In the genomic region with DNA sequence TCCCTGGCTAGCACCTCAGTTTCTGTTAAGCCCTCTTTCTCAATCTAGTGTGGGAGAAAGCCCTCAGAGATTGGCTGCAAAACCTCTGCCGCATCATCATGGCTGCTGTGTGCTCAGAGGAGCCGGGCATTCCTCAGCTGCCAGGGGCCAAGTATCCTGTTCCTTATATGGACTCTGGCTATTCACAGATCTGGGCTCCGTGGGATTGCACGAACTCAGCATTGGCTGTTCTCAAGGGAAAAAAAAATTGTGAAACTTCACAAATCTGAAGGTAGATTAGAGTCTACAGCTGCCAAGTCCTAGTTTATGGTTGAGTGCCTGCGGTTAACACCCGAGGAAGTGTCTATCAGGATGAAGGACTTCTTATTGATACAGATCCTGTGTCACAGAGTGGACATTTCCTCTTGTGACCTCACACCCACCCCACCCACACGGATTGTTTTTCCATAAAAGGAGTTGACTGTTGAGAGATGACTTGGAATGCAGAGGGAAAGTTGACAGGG, we compare ENCODE assay signal across 8 mouse cellular contexts. TPM values are rescaled to one million over a fixed set of nuclear protein-coding genes. Genes with fewer than 3 reads are reported as not detected.
DNase-seq lines count a peak whose midpoint lies in the region; ATAC-seq and TF ChIP-seq lines count a peak whose summit lies in the region.

No protein-coding gene starts in this region.

- no peak overlapping the region for H3K4me2 ChIP-seq in midbrain, postnatal 0 days (ENCODE audit: low read depth, low read length, poor library complexity, severe bottlenecking)

- no peaks in the 10 kb centered on the region for H3K36me3 ChIP-seq in midbrain, postnatal 0 days (ENCODE audit: insufficient read depth, low read length)

- H3K4me3 ChIP-seq in midbrain, postnatal 0 days (ENCODE audit: low read depth, low read length), result no peak overlapping the region

- H3K9ac ChIP-seq in midbrain, postnatal 0 days (replicated peaks; ENCODE audit: low read length, poor library complexity, severe bottlenecking), result no peak overlapping the region

- H3K4me1 ChIP-seq in midbrain, postnatal 0 days (ENCODE audit: insufficient read depth, low read length), result peaks cover 3% of the 10 kb centered on the region; the same call in 1 of the 2 replicates

- ATAC-seq in hematopoietic stem cell, adult 5-6 weeks (replicated peaks in 1 of 2; ENCODE audit: insufficient read depth in 1 of 2, low FRiP score in 2 of 2, low TSS enrichment in 1 of 2, low read depth in 1 of 2, poor library complexity in 2 of 2, severe bottlenecking in 2 of 2), result 0 out of 4 replicates have a peak, but pooled peaks have one; percentile 14 to 27
- no peak for ATAC-seq in frontal cortex, adult (ENCODE audit: low TSS enrichment)
- no peak for ATAC-seq in midbrain, postnatal 0 days (ENCODE audit: low FRiP score)
- ATAC-seq in erythroblast, adult 5-6 weeks (replicated peaks; ENCODE audit: low FRiP score, poor library complexity, severe bottlenecking), result no peak

- no peaks in the 10 kb centered on the region for H3K9me3 ChIP-seq in midbrain, postnatal 0 days (ENCODE audit: low read length)

- 38% methylated on average over 7 of the region's 7 CpGs for WGBS in midbrain, postnatal 0 days

- peak; percentile 25 for DNase-seq in adrenal gland, adult 8-10 months
- DNase-seq in fat pad, adult 2 months (ENCODE audit: extremely low read depth, low read depth, low spot score), result peak; percentile 62
- peak; percentile 49 for DNase-seq in lung, postnatal 14 days
- DNase-seq in layer of hippocampus, postnatal 14 days (ENCODE audit: low spot score in 2 of 2), result no peak
- DNase-seq in midbrain, postnatal 0 days (ENCODE audit: low spot score), result no peak

- no peak overlapping the region for H3K27ac ChIP-seq in midbrain, postnatal 0 days (ENCODE audit: low read depth, low read length)

- no peak for TF ChIP-seq CTCF in midbrain, postnatal 0 days (IDR thresholded peaks at IDR 0.05)

- no peaks in the 10 kb centered on the region for H3K27me3 ChIP-seq in midbrain, postnatal 0 days (ENCODE audit: insufficient read depth, low read length)

RNA-seq across cellular contexts. Expression of a gene that starts 44.1 kb away (rescaled TPM):
- total RNA-seq in adrenal gland, adult 8-10 months (2022), result 10 to 100 TPM; 40.7 to 88.6 (median 54.4) TPM
- total RNA-seq in hematopoietic stem cell, adult 5-6 weeks (2017), result 16.3 and 17.2 TPM in 2 replicates
- 10 to 100 TPM; 25.2 to 28.7 TPM for total RNA-seq in layer of hippocampus, postnatal 14 days (2021)
- 28.1 and 29.1 TPM in 2 replicates for total RNA-seq in midbrain, postnatal 0 days (2014; rRNA removed)
- 12.6 and 13.7 TPM in 2 replicates for polyA plus RNA-seq in midbrain, postnatal 0 days (2015; fragmentation: Nextera tagmentation; extraction: Ambion mirVana)
- total RNA-seq in erythroblast, adult 5-6 weeks (2015; ENCODE audit: low replicate concordance), result 6.5 and 14.2 TPM in 2 replicates
- total RNA-seq in erythroblast, adult 5-6 weeks (2017; ENCODE audit: low replicate concordance), result 4.4 and 5.7 TPM in 2 replicates

RNA-seq across cellular contexts. Expression of a gene that starts 54.1 kb away (rescaled TPM):
- total RNA-seq in adrenal gland, adult 8-10 months (2022), result 1 to 10 TPM; 3.1 to 5.2 (median 4.3) TPM
- total RNA-seq in hematopoietic stem cell, adult 5-6 weeks (2017), result 18.6 and 24.2 TPM in 2 replicates
- total RNA-seq in layer of hippocampus, postnatal 14 days (2021), result 1 to 10 TPM; 1.3 to 1.5 TPM
- total RNA-seq in midbrain, postnatal 0 days (2014; rRNA removed), result 0.19 and 1.0 TPM in 2 replicates
- polyA plus RNA-seq in midbrain, postnatal 0 days (2015; fragmentation: Nextera tagmentation; extraction: Ambion mirVana), result 0.23 and 0.39 TPM in 2 replicates
- not detected in 2 replicates for total RNA-seq in erythroblast, adult 5-6 weeks (2015; ENCODE audit: low replicate concordance)
- 0.56 and 0.85 TPM in 2 replicates for total RNA-seq in erythroblast, adult 5-6 weeks (2017; ENCODE audit: low replicate concordance)

Comparison
In these comparisons a context has a peak if more than half of its experiments do, and no peak if none do; other contexts are left out.
1. DNase-seq: peak in adrenal gland, adult 8-10 months (single experiment), fat pad, adult 2 months (single experiment) and lung, postnatal 14 days (single experiment); none in layer of hippocampus, postnatal 14 days (0 of 2) and midbrain, postnatal 0 days (single experiment).
2. ATAC-seq: peak in hematopoietic stem cell, adult 5-6 weeks (2 of 2); none in frontal cortex, adult (single experiment), midbrain, postnatal 0 days (single experiment) and erythroblast, adult 5-6 weeks (single experiment).